In the genomic region with DNA sequence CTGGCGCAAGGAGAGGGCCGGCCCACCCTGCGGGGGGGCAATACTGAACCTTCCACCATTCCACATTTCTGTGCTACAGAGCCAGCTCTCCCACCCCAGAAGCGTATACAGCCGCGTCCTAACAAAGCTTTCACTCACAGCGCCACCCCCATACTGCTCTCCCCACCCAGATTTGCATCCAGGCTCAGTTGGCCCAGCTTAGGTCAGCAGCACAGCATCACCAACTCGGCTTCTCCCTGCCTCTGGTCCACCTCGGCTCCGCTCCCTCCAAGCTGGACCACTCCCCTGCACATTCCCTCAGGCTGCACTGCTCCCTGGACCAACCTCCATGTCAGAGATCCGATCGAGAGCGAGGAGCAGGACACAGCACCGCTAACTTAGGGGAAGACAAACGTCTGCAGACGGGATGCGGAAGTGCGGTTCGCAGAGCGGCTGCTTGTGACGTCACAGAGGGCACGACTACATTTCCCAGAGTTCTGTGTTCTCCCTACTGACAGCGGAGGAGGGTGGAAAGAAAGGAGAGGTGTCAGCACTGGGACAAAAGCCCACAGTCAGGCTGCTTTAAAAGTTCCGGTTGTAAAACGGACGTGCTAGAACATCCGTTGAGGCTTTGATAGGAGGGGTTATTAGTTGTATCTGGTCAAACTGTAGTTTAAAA, we compare ENCODE assay signal across 8 mouse cellular contexts. TPM values are rescaled to one million over a fixed set of nuclear protein-coding genes. Genes with fewer than 3 reads are reported as not detected.
DNase-seq lines count a peak whose midpoint lies in the region; ATAC-seq lines count a peak whose summit lies in the region.

A gene (minus strand): TSS at position 399 of the 658 bp plus-strand sequence.
A gene (minus strand): TSS at position 425 of the 658 bp plus-strand sequence.

- peak within 1 kb of the TSS; percentile 74 for H3K4me3 ChIP-seq in hindbrain, embryonic 14.5 days (replicated peaks; ENCODE audit: low read length)

- peak within 1 kb of the TSS; percentile 73 for H3K27ac ChIP-seq in hindbrain, embryonic 14.5 days

- H3K27me3 ChIP-seq in hindbrain, embryonic 14.5 days (ENCODE audit: control insufficient read depth, insufficient read depth, low read length): no peaks in the 10 kb centered on the region

- no peaks in the 10 kb centered on the region for H3K9me3 ChIP-seq in hindbrain, embryonic 14.5 days (ENCODE audit: control insufficient read depth, low read length)

- peak; percentile 99 for ATAC-seq in hindbrain, embryonic 14.5 days (ENCODE audit: low FRiP score)

- H3K9ac ChIP-seq in hindbrain, embryonic 14.5 days: peak within 1 kb of the TSS; percentile 82

- H3K4me1 ChIP-seq in hindbrain, embryonic 14.5 days (replicated peaks; ENCODE audit: control insufficient read depth, insufficient read depth, low read length): peaks cover 18% of the 10 kb centered on the region

- WGBS in hindbrain, embryonic 14.5 days: under 1% methylated on average over 27 of the region's 27 CpGs

- peaks cover 3% of the 10 kb centered on the region for H3K36me3 ChIP-seq in hindbrain, embryonic 14.5 days (replicated peaks; ENCODE audit: control insufficient read depth, insufficient read depth)

- H3K4me2 ChIP-seq in hindbrain, embryonic 14.5 days (replicated peaks): peak within 1 kb of the TSS; percentile 90

- peak; percentile 98 for DNase-seq in R1 (ENCODE audit: low read depth, low spot score)
- DNase-seq in cerebellum, postnatal 25 days: peak; percentile 92 to 94
- peak; percentile 85 to 87 for DNase-seq in frontal cortex, postnatal 25 days (ENCODE audit: low spot score in 2 of 2)
- DNase-seq in hindbrain, embryonic 14.5 days (ENCODE audit: low spot score): peak; percentile 95
- peak; percentile 93 to 94 for DNase-seq in layer of hippocampus, postnatal 36 days
- peak; percentile 97 for DNase-seq in lung, postnatal 36 days
- peak; percentile 97 for DNase-seq in retina, postnatal 1 day
- DNase-seq in urinary bladder, adult 18-20 months (ENCODE audit: low spot score in 2 of 2): peak; percentile 85 to 92

RNA-seq across cellular contexts. Expression of the first gene that starts in this region (rescaled TPM):
- not detected in 2 replicates for polyA plus RNA-seq in hindbrain, embryonic 14.5 days (2014; fragmentation: Nextera tagmentation; extraction: Ambion mirVana)
- 1 to 10 TPM in 1 of 2 experiments, not detected in 1; 1.2 TPM for total RNA-seq in layer of hippocampus, postnatal 36 days (2021)

RNA-seq across cellular contexts. Expression of the second gene that starts in this region (rescaled TPM):
- polyA plus RNA-seq in hindbrain, embryonic 14.5 days (2014; fragmentation: Nextera tagmentation; extraction: Ambion mirVana): 36.3 and 40.2 TPM in 2 replicates
- total RNA-seq in layer of hippocampus, postnatal 36 days (2021): 10 to 100 TPM; 23.8 to 24.5 TPM

Comparison
In these comparisons a context has a peak if more than half of its experiments do, and no peak if none do; other contexts are left out.
1. Peak in every context shown above with its lines: DNase-seq, ATAC-seq, H3K4me3 ChIP-seq and H3K27ac ChIP-seq.